Mouse (Mus musculus) T-helper 1 cell (primary cell): ENCODE data around the gene Slc30a1.

Source experiments
- in situ Hi-C: fragments of 300-600 bp; cut with MboI, MseI; formaldehyde crosslinking; loops from one replicate; pipeline ENCODE4 v1.15.1; 2025; ENCODE audit warnings: high pct_unique_total_duplicates

Gene Slc30a1

DNA sequence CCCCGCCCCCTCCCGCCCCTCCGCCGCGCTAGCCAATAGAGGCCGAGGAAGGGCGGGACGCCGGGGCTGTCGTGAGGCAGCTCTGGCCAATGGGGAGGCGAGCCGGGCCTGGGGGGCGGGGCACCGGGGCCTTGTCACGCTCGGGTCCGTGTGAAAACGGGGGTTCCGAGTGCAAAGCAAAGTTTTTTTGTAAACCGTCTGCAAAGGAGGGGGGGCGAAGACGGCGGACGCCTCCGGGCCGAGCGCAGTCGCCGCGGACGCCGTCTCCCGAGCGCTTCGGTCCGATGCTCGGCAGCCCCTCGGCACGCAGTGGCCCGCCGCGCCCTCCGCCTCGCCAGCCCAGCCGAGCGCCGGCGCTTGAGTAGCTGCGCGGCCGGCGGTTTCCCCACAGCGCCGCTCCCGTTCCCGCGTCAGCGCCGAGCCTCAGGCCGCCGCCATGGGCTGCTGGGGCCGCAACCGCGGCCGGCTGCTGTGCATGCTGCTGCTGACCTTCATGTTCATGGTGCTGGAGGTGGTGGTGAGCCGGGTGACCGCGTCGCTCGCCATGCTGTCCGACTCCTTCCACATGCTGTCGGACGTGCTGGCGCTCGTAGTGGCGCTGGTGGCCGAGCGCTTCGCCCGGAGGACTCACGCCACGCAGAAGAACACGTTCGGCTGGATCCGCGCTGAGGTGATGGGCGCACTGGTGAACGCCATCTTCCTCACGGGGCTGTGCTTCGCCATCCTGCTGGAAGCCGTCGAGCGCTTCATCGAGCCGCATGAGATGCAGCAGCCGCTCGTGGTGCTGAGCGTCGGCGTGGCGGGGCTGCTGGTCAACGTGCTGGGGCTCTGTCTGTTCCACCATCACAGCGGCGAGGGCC lies at the start of gene Slc30a1:
Gene Slc30a1 (plus strand): TSS at position 197 of the 860 bp plus-strand sequence.
- in situ Hi-C loops, result loop anchor here (10.0 kb wide), 1 partner anchor 332 kb away; the partner anchor contains the start of genes Dtl and Ints7

DNA sequence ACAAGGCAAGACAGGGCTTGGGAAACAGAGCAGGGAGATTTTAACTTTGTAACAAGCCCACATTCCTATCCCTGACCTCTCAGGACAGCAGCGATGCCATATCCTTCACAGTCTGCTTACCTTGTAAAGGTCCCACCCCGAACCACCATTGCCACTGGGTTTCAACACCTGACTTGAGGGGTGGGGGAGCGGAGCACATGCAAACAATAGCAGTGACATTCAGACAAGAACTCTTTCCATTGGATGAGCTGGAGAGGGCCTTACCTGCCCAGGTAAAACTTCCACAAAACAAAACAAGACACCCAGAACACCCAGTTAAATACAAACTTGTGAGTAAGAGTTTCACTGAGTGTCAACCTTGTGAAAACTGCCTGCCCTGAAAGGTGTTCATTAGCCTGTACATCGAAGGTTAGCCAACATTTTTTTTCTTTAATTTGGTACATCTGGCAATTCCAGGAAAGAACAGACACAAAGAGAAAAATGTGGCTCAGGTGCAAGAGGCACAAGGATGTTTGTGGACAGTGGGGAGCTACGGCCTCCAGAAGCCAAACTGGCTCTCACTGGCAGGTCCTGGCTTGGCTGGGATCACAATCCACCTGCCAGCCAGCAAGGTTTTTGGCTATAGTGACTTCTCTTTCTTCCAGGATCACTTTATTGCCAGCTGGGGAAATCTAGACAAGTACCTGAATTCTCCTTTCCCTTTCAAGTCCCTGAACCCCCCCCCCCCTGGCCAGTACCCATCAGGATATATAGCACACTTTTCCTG lies 49.5 kb upstream of the Slc30a1 start:
- in situ Hi-C loops, result no loop called here

DNA sequence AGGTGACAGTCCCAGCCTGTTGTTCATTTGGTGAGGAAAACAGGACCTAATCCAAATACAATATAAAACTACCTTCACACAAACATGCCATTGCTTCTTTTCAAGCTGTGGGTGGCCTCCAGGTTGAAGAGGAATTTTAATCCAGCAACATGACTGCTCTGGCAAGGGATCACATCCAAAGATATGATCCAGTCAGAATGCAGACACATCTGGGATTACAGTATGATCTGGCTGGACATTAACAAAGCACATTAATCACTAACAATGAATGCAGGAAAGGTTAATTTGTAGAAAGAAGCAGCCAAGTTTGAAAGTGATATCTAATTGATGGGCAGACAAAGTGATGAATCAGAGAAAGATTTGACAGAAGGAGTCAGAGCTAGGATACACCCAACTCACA lies 48.4 kb upstream of the Slc30a1 start:
- in situ Hi-C loops, result no loop called here

DNA sequence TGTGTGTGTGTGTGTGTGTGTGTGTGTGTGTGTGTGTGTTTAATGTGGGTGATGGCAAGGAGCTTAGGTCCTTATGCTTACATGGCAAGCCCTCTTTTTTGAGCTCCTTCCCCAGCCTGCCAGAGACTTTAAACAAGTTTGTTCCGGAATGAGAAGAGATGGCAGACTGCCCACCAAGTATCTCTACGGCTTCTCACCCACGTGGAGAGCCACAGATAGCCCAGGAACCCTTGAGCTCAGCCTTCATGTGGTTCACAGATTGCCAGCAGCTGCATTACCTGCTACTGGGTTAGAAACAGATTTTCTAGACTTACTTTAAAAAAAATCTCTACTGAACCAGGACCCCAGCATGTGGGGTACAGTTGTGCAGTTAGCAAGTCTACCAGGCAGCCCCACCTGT lies 46.7 kb upstream of the Slc30a1 start:
- in situ Hi-C loops, result no loop called here

DNA sequence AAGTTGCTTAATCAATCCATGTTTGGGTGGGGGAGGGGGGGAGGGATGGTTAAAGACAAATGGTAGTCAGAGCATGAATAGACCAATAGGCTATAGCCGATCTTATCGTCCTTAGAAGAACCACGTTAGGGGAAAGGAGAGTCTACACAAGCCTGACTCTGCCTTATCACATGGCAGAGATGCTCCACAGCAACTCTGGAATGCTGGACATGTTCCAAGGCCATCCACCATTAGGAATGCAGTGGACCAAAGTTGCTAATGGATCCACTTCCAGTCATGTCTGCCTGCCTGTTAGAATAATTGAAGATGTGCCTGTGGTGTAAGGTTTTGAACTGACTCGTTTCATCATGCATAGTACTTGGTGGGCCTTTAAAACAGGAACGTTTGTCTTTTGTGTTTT lies 45.3 kb upstream of the Slc30a1 start:
- in situ Hi-C loops, result no loop called here

DNA sequence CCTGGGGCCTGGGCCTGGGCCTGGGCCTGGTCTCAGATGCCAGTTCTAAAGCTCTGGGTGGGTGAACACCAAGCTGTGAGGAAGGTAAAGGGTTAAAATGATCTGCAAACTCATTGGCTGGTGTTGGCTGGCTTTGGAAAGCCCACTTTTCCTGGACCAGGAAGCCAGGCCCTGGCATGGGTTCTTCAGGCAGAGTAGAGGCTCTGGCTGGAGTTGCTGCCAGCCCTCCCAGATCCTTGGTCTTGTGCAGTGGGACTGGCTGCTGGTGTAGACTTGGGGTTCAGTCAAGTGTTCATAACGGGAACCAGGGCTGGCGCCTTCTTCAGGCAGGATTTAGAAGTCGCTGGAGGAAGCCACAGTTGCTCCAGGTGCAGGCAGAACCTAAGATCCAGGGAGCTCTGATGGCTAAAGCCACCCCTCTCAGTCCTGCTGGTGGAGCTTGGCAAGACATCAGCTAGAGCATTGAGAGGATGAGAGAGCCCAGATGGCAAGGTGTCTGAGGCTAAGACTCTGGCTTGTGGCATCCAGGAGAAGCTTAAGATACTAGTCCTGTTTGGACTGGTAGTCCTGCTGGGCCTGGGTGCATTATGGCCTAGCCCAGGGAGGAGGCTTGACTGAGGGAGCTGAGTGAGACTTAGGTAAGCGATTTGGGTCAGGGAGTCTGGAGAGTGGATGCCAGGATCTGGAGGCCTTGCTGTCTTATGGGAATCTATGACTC lies 42.6 kb upstream of the Slc30a1 start:
- in situ Hi-C loops, result no loop called here

DNA sequence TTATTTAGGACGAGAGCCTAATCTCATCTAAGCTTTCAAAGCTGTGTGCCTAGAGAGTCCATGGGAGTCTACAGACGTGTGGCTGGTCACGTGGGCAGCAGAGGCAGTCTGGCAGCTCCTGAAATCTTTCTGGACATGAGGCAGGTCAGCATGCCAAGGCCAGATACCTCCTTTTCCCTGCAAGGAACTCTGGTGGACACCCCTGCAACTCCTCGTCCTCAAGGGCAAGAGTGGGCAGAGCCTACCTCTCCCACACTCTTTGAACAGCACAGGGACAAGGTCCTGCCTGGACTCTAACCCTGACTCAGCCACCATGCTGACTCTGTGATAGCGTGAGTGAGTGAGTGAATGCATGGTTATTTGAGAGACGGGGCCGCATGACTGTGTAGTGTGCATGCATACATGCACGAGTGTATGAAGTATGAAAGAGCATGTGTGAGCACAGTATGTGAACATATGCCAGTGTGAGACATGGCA lies 42.0 kb upstream of the Slc30a1 start:
- in situ Hi-C loops, result no loop called here

DNA sequence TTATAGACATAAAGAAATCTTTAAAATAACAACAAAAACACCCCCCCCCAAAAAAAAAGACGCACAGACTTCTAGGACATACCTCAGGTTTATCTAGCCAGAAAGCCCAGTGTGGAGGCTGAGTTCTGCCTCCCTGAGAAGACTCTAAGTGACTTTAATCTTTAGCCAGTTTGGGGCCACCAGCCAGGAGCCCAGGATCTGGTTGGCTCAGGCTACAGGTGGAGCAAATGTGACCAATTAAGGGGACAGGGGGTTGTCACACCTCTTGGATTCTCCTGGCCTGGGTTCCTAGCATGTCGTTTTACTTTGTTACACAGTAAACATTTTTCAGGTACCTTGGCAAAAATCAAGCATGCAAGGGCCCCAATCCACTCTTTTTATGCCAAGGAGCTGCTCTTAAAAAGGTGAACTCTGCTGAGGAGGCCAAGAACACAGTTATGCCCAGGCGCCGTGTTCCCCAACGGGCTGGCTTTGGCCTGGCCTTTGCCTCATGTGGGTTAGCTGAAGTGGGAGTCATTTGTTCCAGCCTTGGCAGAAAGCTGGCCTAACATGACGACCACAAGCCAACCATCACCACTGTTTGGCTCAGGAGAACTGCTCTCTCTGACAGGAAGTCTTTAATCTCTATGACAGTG lies 34.4 kb upstream of the Slc30a1 start:
- in situ Hi-C loops, result no loop called here

DNA sequence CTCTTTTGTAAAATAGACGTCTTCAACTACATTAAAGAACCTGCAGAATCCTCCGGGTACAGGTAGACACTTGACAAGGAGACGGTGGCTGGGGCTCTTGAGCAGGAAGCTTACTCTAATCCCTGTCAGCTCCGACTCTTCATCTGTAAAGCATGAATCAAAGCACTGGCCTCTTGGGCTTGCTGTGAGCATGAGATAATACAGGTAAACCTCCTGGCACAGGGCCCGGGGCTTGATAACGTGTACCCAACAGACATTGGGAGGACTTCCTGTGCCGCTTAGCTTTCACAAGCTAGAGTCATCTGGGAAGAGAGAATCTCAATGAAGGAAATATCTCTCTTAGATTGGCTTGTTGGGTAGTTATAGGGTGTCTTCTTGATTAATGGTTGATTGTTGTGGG lies 31.6 kb upstream of the Slc30a1 start:
- in situ Hi-C loops, result no loop called here

DNA sequence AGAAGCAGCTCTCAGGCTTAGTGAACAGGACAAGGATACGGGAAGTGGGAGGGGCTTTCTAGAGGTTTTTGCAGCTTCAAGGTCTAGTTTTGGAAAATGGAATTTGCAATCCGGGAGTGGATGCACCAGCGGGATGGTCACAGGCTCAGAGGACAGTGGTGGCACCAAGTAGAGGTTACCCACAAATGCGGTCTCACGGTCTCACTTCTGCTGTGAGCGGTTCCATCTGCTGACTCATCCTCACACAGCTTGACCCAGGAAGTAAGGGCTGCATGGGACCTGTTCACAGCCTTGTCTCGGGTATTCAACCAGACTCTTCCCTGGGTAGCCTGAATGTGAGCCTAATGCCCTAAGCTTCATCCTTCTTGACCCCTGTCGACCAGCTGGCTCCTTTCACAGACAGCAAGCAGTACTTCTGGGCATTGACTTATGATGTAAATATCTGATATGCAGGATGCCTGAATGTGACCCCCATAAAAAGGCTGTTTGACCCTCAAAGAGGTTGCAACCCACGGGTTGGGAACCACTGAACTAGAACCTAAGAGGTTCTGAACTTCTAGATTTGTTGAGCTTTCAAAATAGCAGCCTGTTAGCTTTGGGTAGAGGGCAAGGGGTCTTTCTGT lies 30.8 kb upstream of the Slc30a1 start:
- in situ Hi-C loops, result no loop called here

DNA sequence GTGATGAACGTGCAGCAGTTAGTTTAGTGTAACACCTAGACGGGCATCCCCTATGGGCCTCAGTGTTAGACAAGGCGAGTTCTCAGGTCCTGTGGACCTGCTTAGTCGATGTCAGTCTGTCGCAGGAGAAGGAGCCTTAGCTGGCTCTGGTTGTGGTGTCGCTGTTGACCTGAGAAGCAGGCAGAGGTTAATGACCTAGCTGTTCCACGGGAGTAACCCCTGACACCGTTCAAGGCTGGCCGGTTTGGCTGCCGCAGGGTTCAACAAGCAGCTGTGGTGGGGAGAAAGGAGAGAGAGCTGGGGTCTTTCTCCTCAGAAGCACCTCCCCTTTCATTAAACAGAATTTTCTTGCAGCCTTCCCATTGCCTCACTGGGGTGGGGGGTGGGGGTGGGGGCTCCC lies 28.9 kb upstream of the Slc30a1 start:
- in situ Hi-C loops, result no loop called here

DNA sequence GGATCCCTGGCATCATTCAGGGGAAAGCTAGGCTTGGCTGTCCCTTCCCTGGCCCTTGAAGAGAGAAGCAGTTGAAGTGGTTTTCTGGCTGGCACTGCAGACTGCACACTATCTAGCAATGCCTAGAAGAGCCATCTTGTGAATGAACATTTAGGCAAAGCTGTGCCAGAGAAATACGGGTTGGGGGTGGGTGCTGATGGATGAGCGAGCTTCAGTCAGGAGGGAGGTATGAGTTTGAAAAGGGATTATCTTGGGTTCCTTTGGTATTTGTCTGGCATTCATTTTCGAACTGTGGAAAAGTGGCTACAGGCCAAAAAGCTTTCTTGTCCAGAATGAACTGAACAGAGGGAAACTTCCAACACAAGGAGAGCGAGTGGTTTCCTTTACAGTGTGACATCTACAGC lies 28.0 kb upstream of the Slc30a1 start:
- in situ Hi-C loops, result no loop called here

DNA sequence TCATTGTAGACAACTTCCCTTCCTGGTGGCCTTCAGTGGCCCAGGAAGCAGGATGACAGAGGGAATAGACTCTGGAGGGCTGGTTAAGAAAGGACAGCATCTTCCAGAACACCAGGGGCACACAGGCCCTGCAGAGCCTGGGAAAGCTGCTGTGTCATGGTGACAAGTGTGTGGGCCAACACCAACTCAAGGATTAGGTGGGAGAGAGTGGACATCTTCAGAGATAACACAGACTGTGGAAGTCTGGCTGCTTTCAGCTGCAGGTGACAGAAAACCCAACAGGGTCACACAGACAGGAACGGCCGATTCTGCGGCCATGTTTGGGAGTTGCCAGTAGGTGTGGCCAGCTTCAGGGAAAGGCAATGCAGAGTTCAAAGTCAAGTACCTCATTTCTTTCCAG lies 26.3 kb upstream of the Slc30a1 start:
- in situ Hi-C loops, result no loop called here

DNA sequence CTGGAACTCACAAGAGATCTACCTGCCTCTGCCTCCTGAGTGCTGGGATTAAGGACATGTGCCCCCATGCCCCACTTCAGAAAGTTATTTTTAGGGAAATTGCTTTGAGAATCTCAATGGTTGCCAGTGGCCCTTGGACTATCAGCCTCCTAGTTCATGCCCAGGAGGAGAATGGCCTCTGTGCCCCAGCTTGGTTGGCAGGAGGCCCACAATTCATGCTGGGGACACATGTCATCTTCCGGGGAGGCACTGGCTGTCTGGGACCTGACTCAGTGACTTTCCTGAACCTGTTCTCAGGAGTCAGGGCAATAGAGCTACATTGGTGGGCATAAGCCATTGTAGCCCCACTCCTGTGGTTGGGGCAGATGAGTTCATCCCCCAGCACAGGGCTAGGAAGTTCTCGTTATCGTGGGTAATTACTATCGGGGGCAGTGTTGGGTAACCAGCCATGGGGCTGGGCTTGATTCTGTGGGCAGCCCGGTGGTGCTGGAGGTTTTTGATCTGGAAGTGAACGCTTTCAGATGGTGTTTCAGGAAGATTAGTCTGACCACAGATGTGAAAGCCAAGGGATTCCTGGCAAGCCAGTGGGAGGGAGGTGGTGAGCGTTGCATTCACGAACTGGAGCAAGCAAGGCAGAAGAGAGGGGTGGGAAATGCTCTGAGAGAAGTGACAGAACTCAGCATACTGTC lies 25.5 kb upstream of the Slc30a1 start:
- in situ Hi-C loops, result no loop called here

DNA sequence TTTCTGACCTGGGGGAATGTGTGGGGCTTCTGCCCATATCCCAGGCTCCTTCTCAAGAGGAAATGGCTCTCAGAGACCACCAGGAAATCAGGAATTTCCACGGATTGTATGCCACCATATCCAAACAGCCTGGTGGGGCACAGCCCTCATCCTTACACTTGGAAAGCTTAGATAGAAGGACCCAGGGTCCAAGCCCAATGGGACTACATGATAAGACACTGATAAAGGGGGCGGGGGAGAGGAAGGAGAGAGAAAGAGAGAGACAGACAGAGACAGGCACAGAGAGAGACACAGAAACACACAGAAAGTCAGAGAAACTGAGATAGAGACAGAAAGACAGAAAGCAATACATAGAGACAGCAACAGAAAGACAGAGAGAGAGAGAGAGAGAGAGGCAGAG lies 24.9 kb upstream of the Slc30a1 start:
- in situ Hi-C loops, result no loop called here

DNA sequence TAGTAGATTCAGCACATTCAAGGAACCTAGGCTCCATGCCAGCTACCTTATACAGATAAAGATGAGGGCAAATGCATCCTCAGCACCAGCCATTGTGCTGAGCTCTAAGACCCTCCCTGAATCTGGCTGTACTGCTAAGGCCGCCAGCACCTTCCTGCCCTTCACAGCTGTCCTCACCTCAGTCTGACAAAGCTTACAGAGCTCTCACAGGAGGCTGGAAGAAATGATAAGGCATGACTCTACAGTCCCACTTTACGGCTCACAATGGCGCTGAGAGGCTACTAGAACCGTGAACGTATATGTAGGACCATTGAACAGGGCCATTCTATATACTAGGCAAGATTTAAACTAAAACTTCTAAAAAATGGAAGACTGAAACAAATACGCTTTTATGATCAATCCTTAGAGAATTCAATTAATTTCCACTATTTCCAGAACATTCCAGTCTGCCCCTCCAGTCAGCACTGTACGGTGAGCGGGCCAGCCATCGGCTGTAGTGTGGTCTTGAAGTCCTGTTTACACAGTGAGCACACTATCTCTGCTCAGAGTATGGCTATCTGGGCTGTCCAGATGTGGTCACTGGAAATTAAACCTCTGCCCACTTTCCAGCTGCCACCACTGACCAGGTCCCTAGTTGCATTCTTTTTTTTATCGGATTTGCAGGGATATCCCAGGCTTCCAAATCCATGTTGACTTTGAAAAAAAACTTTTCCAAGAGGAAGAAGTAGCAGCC lies 23.9 kb upstream of the Slc30a1 start:
- in situ Hi-C loops, result no loop called here

DNA sequence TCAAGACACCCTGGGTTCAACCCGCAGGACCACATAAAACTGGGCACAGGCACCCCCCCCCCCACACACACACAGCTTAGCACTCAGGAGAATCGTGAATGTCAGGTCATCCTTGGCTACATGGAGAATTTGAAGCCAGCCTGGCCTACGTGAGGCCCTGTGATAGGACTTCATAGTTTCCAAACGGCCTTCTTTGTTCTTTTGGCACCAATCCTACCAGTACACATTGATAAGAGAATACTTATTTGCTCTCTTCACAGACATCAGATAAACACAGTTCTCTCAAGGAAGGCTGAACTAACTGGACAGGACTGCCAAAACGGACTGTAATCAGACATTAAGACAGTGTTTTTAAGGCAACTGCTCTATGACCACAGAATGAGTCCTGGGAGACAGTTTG lies 22.9 kb upstream of the Slc30a1 start:
- in situ Hi-C loops, result no loop called here

DNA sequence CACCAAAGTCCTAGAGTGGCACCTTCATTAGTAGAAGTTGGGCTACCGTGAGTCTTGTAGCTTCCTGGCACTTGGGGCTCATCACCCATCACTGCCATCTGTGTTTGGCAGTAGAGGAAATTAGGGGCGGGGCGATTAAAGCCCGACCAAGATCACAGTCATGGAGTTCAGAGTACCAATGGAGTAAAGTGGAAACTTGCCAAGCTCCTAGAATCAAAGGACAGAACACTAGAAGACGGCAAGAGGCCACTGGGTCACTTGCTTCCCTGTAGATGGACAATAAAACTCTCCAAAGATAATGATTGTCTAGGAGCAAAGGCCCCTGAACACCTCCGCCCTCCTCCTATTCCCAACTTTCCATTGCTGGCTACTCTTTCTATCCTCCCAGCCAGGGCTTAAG lies 14.7 kb upstream of the Slc30a1 start:
- in situ Hi-C loops, result loop anchor here (5.0 kb wide), 1 partner anchor 80 kb away; no protein-coding TSS in a partner anchor

DNA sequence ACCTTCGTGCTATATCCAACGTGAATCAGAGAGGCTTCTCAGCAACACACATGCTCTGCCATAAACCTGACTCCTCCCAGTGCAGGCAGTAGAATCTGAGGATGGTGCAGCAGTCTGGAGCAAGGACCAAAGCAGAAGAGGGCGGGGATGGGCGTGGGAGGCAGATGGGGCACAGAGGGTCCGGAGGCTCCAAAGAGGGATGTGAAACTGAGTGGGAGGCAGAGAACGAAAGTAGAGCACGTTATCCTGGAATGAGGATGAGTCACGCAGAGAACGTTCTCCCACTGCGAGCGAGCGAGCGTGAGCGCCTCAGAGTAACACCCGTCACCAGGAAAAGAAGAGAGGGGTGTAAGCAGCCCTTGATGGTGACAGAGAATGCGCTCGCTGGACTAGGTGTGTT lies 12.2 kb upstream of the Slc30a1 start:
- in situ Hi-C loops, result loop anchor here (5.0 kb wide), 1 partner anchor 78 kb away; no protein-coding TSS in a partner anchor

DNA sequence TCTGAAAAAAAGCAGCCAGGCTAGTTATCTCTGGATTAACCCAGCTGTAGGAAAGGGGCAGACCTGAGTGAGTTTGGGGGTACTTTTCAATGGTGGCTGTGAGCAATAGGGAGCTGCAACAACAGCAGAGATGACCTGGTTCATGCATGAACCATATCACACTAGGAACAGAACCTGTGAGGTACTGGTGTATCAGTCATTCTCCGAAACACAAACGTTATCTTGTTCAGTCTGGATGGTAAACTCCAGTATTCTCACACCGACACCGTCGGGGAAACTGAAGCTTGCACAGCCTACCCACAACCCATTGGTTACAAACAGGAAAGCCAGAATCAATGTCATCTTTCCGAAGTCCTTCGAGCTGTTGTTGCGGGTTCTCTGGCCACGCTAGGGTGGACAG lies 11.7 kb upstream of the Slc30a1 start:
- in situ Hi-C loops, result loop anchor here (5.0 kb wide), 1 partner anchor 77 kb away; no protein-coding TSS in a partner anchor
